ENCODE assay signal across 1 mouse cellular context in the genomic region with DNA sequence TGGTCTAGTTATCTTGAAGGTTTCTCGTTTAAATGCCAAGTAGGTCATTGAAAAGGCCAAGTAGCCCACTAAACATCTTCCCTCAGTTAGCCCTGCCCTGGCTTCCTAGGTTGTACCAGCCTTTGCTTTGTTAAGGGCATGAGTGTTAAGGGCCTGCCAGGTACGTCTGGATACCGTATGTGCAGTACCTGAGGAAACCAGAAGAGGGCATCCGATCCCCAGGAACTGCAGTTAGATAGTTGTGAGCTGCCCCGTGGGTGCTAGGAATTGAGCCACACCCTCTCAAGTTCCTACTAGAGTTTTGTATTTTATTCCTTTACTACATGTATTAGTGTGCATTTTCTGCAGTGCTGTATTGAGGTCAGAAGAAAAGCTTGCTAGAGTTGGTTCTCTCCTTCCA.
TF ChIP-seq lines count a peak whose summit lies in the region.

No protein-coding gene starts in this region.

TF ChIP-seq in CH12.LX, 34 proteins besides CTCF, POLR2A, EP300 and RAD21 (continued from another document):
- TF ChIP-seq TBP (conservative IDR thresholded peaks at IDR 0.05; ENCODE audit: low read depth, low read length) = no peak
- TF ChIP-seq BHLHE40 (IDR thresholded peaks at IDR 0.05; ENCODE audit: low read depth, low read length) = no peak
- TF ChIP-seq USF2 (conservative IDR thresholded peaks at IDR 0.05; ENCODE audit: low read depth, low read length) = no peak
- TF ChIP-seq E2F4 (IDR thresholded peaks at IDR 0.05; ENCODE audit: insufficient replicate concordance, low read depth, low read length) = no peak
- no peak for TF ChIP-seq HCFC1 (IDR thresholded peaks at IDR 0.05; ENCODE audit: low read depth, low read length)
